Mouse (Mus musculus) limb, embryonic 11.5 days (tissue): ENCODE data around the gene Tmem159. TPM values are rescaled to one million over a fixed set of nuclear protein-coding genes. Genes with fewer than 3 reads are reported as not detected.

ENCODE experiments used
- ATAC-seq: fragments of 200-750 bp; cut with Nextera tagmentation; 2 replicates; pipeline ENCODE4 v1.8.0; 2017; ENCODE audit warnings: low read depth; ENCODE audit not compliant: insufficient number of reproducible peaks, low FRiP score, low TSS enrichment
- DNase-seq: peaks from one replicate; pipeline ENCODE4 v3.0.0-alpha.2; 2015; ENCODE audit warnings: low spot score
- H3K27ac ChIP-seq: fragments of 300-500 bp; sonication (generic); replicated peaks from 2 replicates; pipeline ENCODE4 v1.5.1; 2014; ENCODE audit warnings: low read depth, mild to moderate bottlenecking, low read length
- H3K27me3 ChIP-seq: fragments of 300-500 bp; sonication (generic); 2 replicates; pipeline ENCODE4 v1.6.1; 2014; ENCODE audit warnings: mild to moderate bottlenecking, low read length, mixed read lengths; ENCODE audit not compliant: control insufficient read depth, insufficient read depth
- H3K36me3 ChIP-seq: fragments of 300-500 bp; sonication (generic); 2 replicates; pipeline ENCODE4 v1.6.1; 2014; ENCODE audit warnings: mild to moderate bottlenecking, low read length, moderate library complexity, mixed read lengths; ENCODE audit not compliant: control insufficient read depth, insufficient read depth
- H3K4me1 ChIP-seq: fragments of 300-500 bp; sonication (generic); 2 replicates; pipeline ENCODE4 v1.6.1; 2014; ENCODE audit warnings: low read length, mixed read lengths; ENCODE audit not compliant: control insufficient read depth, insufficient read depth
- H3K4me2 ChIP-seq: fragments of 300-500 bp; sonication (generic); 2 replicates; pipeline ENCODE4 v1.6.1; 2014; ENCODE audit warnings: low read depth, mild to moderate bottlenecking, moderate library complexity; ENCODE audit not compliant: severe bottlenecking
- H3K4me3 ChIP-seq: fragments of 300-500 bp; sonication (generic); 2 replicates; pipeline ENCODE4 v1.5.1; 2014; ENCODE audit warnings: low read depth, low read length
- H3K9ac ChIP-seq: fragments of 300-500 bp; sonication (generic); 2 replicates; pipeline ENCODE4 v1.6.1; 2014; ENCODE audit warnings: mild to moderate bottlenecking, low read length
- H3K9me3 ChIP-seq: fragments of 300-500 bp; sonication (generic); 2 replicates; pipeline ENCODE4 v1.6.1; 2016; ENCODE audit warnings: low read length; ENCODE audit not compliant: control insufficient read depth
- WGBS: fragments of 180-500 bp; shearing (Covaris S2); extraction: QIAGEN DNeasy Blood & Tissue Kit; methylation state at CpG from one replicate; pipeline ENCODE4 v1.1.7; 2014; 5-methylcytosine and 5-hydroxymethylcytosine counted together
- polyA plus RNA-seq: library from polyadenylated mRNA; unstranded; fragments of >200 nt; fragmentation: Nextera tagmentation; extraction: Ambion mirVana; gene quantifications from 2 replicates; pipeline ENCODE4 v1.2.1, GENCODE M21; 2014

Gene Tmem159
- 14.6 and 15.6 TPM in 2 replicates for polyA plus RNA-seq

DNA sequence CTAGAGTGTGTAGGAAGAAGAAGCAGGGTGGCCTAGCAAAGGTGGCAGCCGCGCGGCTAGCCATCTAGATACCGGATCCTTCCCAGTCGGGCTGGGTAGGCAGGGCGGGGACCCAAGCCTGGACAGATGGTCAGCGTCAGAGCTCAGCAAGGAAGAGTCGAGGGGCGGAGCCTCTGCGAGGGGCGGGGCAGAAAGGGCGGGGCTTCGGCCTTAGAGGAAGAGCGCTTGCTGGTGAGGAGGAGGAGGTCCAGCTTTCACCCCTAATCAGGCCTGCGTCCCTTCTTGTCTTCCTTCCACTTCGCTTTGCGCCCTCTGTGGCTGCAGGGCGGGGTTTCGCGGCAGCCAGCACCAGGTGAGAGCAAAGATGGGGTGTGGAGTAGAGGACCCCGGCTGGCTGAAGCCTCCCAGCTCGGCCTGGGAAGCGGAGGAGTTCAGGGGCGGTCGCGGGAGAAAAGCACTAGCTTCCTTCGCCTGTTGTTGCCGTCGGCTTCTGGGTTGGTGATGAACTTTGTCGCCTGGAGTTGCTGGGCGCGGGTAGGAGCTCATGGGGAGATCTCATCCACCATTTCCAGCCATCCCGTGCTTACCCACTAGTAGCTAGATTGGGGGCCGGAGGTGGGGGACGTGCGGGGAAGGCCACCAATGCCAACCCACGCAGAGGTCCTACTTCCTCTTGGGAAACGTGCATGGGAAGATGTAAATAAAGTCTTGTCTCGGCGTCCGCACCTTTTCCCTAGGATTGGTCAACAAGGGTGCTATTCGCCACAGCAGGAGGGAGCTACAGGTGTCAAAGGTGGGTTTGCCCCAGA lies at the start of gene Tmem159:
Gene Tmem159 (plus strand): TSS at position 190 of the 809 bp plus-strand sequence.
- Histone ChIP-seq H3K4me3 (peak within 1 kb of the TSS; percentile 57), H3K36me3 (no peaks in the 10 kb centered on the region), H3K9me3 (no peaks in the 10 kb centered on the region), H3K4me2 (peak within 1 kb of the TSS; percentile 69), H3K9ac (peak within 1 kb of the TSS; percentile 65), H3K4me1 (no peaks in the 10 kb centered on the region), H3K27ac (no peak within 1 kb of the TSS), H3K27me3 (no peaks in the 10 kb centered on the region)
- peak; percentile 88 for DNase-seq
- peak; percentile 91 for ATAC-seq
- whole genome bisulfite sequencing = under 1% methylated on average over 42 of the region's 42 CpGs

- Histone ChIP-seq H3K4me3 (no peak overlapping the region), H3K27ac (no peak overlapping the region), H3K36me3 (no peaks in the 10 kb centered on the region), H3K9ac (no peak overlapping the region), H3K27me3 (no peaks in the 10 kb centered on the region), H3K4me2 (no peak overlapping the region), H3K4me1 (no peaks in the 10 kb centered on the region), H3K9me3 (no peaks in the 10 kb centered on the region)
- DNase-seq = no peak
- WGBS = 39% methylated on average over 2 of the region's 2 CpGs
- no peak for ATAC-seq
Measured at GRCm38 (mm10) chr7:120054016-120054415, 48.1 kb upstream of the Tmem159 start.

DNA sequence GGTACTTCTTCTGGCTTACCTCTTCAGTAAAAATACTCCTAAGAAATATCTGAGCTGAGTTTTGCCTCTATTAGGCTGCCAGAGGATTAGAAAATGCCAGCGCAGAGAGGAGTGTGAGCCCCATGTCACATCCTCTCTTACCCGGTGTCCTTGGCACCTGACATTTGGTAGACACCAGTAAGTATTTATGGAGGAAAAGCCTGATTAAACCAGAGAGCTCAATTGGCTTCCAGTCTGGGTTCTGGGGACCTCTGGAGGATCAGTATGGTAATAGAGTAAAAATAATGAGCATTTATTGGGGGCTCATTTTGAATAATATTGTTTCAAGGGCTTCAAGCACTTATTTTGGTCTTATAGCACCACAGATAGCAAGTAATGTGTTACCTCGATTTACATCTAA lies 46.7 kb upstream of the Tmem159 start:
- Histone ChIP-seq H3K4me3 (no peak overlapping the region), H3K9ac (no peak overlapping the region), H3K4me1 (no peaks in the 10 kb centered on the region), H3K4me2 (no peak overlapping the region), H3K27me3 (no peaks in the 10 kb centered on the region), H3K9me3 (no peaks in the 10 kb centered on the region), H3K36me3 (no peaks in the 10 kb centered on the region), H3K27ac (no peak overlapping the region)
- 90% methylated on average over 3 of the region's 3 CpGs for WGBS
- ATAC-seq (no peak), DNase-seq (no peak)

DNA sequence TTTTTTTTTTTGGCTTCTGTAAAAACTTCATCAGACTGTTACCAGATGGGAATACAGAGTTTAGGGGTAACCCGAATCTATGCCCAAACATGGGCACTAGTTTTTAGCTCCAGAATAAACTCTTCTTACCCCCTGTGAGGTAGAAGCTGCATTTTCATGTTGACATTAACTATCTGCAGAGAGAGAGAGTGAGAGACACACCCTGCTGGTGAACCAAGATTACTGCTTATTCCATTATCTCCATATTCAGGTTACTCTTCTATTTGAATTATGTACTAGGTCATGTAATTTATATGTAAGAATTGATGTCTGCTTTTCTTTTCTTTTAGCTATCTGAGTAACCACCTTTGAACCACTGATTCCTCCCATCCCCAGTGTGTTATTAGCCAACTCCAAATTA lies 38.1 kb upstream of the Tmem159 start:
- WGBS = 89% methylated on average over 1 of the region's 1 CpGs
- H3K27me3 ChIP-seq = no peaks in the 10 kb centered on the region

DNA sequence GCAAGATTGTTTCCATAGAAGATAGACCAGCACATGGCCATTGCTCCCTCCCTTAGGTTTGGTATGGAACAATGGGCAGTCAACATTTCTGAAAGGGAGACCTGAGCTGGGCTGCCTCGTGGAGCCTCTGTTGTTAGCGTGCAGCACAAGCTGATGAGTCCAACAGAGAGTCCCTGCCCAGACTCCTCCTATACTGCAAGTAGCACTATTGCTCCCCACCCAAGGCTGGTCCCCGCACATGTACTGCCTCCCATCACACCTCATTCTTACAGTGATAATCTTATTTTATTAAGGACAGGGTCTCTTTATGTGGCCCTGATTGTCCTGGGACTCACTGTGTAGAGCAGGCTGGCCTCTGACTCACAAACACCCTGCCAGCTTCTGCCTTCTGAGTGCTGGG lies 34.0 kb upstream of the Tmem159 start:
- Histone ChIP-seq H3K36me3 (no peaks in the 10 kb centered on the region), H3K27me3 (no peaks in the 10 kb centered on the region), H3K4me1 (no peaks in the 10 kb centered on the region), H3K4me2 (no peak overlapping the region), H3K4me3 (no peak overlapping the region), H3K9ac (no peak overlapping the region), H3K27ac (no peak overlapping the region), H3K9me3 (no peaks in the 10 kb centered on the region)
- WGBS = 86% methylated on average over 3 of the region's 3 CpGs
- no peak for ATAC-seq
- DNase-seq = no peak

More for the DNA sequence above, 38.1 kb upstream of the Tmem159 start:
- Histone ChIP-seq H3K9me3 (no peaks in the 10 kb centered on the region), H3K36me3 (no peaks in the 10 kb centered on the region), H3K4me2 (no peak overlapping the region), H3K4me1 (no peaks in the 10 kb centered on the region), H3K4me3 (no peak overlapping the region), H3K9ac (no peak overlapping the region), H3K27ac (no peak overlapping the region)
- ATAC-seq (no peak), DNase-seq (no peak)

DNA sequence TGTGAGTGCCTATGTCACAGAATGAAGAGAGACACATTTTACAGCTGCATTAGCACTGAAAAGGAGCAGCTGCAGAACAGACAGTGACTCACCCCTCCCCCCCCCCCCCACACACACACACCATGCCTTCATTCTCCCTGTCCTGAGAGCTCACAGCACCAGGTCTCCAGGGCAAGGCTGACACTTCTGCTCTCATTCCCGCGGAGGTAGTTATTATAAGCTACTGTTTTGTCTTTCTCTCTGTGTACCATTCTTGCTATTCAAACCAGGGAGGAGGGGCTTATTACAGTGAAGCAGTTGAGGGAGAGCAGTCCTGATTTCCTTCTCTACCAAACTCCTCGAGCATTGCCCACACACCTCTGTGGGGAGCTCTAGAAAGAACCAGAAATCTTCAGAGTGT lies 33.0 kb upstream of the Tmem159 start:
- Histone ChIP-seq H3K27me3 (no peaks in the 10 kb centered on the region), H3K9me3 (no peaks in the 10 kb centered on the region), H3K9ac (no peak overlapping the region), H3K27ac (no peak overlapping the region), H3K4me2 (no peak overlapping the region), H3K4me3 (no peak overlapping the region), H3K4me1 (no peaks in the 10 kb centered on the region), H3K36me3 (no peaks in the 10 kb centered on the region)
- DNase-seq = no peak
- ATAC-seq = no peak
- 47% methylated on average over 3 of the region's 3 CpGs for WGBS

DNA sequence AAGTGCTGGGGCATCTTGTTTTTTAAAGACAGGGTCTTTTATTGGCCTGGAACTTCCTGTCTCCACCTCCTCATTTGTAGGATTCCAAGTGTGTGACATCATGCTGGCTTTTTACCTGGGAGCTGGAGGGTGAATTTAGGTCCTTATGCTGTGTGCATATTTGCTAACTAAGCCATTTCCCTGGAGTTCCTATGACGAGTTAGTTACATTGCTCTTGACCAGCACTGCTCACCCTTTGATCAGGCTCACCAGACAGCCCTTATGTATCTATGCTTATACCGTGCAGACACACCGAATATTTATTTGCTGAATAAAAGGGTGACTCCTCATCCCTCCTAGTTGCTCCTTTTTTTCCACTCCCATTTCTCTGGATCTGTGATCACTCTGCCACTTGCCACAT lies 22.0 kb upstream of the Tmem159 start:
- no peak overlapping the region for H3K4me3 ChIP-seq
- H3K9ac ChIP-seq = no peak overlapping the region
- no peak overlapping the region for H3K4me2 ChIP-seq
- no peaks in the 10 kb centered on the region for H3K27me3 ChIP-seq
- no peaks in the 10 kb centered on the region for H3K36me3 ChIP-seq
- H3K4me1 ChIP-seq = no peaks in the 10 kb centered on the region
- ATAC-seq = no peak
- WGBS = 59% methylated on average over 3 of the region's 3 CpGs
- no peaks in the 10 kb centered on the region for H3K9me3 ChIP-seq
- DNase-seq = no peak
- no peak overlapping the region for H3K27ac ChIP-seq

- no peak overlapping the region for H3K27ac ChIP-seq
- no peak overlapping the region for H3K4me3 ChIP-seq
- no peaks in the 10 kb centered on the region for H3K36me3 ChIP-seq
- DNase-seq (no peak), ATAC-seq (no peak)
- WGBS = 35% methylated on average over 5 of the region's 5 CpGs
- H3K4me2 ChIP-seq = no peak overlapping the region
- no peaks in the 10 kb centered on the region for H3K9me3 ChIP-seq
- no peaks in the 10 kb centered on the region for H3K27me3 ChIP-seq
- H3K9ac ChIP-seq = no peak overlapping the region
- no peaks in the 10 kb centered on the region for H3K4me1 ChIP-seq
Measured at GRCm38 (mm10) chr7:120093033-120093432, 9.1 kb upstream of the Tmem159 start.

- no peak for DNase-seq
- WGBS = 91% methylated on average over 3 of the region's 3 CpGs
- Histone ChIP-seq H3K4me2 (no peak overlapping the region), H3K27me3 (no peaks in the 10 kb centered on the region), H3K36me3 (no peaks in the 10 kb centered on the region), H3K27ac (no peak overlapping the region), H3K4me1 (no peaks in the 10 kb centered on the region), H3K4me3 (no peak overlapping the region), H3K9ac (no peak overlapping the region), H3K9me3 (no peaks in the 10 kb centered on the region)
- no peak for ATAC-seq
Measured at GRCm38 (mm10) chr7:120094216-120094615, 7.9 kb upstream of the Tmem159 start.
